Mouse (Mus musculus): ENCODE data around the gene Zc3h4.

GRCm38 (mm10) chr7:16422222-16422856 lies 21.6 kb downstream of the Zc3h4 start:
- no peak for TF ChIP-seq MYOD1 (IDR thresholded peaks at IDR 0.05; ENCODE audit: control insufficient read depth, insufficient read length, low read depth)
- no peak for TF ChIP-seq CTCF (IDR thresholded peaks at IDR 0.05; ENCODE audit: control insufficient read depth, insufficient read depth, insufficient read length)
